Mouse (Mus musculus): ENCODE results near the gene Cstb. TPM values are rescaled to one million over a fixed set of nuclear protein-coding genes. Genes with fewer than 3 reads are reported as not detected.

The Cstb gene
- polyA plus RNA-seq, 1 experiment from 2014 or later = 406 TPM

DNA sequence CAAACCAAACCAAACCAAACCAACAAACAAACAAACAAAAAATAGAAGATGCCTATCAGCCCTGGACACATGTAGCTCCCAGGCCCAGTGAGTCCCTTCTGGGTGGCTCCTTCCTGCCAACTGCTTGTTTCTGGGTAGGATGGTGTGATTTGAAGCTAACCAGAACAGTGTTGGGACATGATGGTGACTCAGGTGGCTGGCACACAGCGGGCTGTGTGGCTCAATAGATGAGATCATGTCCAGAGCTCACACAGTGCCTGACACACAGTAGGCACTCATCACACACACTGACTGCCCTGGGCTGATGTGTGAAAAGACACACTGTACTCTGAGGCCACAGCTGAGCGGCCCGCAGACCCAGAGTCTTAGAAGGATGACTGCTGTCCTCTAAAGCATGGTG is 20.7 kb downstream of the Cstb start:
- 89% methylated on average over 3 of the region's 3 CpGs for WGBS

DNA sequence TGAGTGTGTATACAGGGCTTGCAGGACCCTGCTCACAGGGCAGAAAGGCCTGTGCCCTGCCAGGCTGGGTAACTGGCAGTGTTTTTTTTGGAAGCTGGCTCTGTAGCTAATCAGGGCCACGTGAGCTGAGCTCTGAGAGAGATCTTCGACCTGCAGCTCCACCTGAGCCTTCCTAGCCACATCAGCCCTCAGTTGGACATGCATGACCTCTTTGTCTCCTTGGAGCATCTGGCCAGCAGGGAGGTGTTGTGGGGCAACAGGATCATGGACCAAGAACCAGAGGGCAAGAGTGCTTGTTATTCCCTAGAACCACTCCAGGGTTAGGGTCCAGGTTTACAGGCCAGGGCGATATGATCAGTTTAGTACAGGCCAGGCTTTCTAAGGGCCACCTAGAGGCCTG is 21.9 kb downstream of the Cstb start:
- no peak overlapping the region for H3K27ac ChIP-seq (ENCODE audit: low read length)
- no peak overlapping the region for H3K4me2 ChIP-seq (ENCODE audit: low read depth, low read length)
- no peaks in the 10 kb centered on the region for H3K27me3 ChIP-seq (ENCODE audit: control insufficient read depth, insufficient read depth, low read length)
- H3K4me3 ChIP-seq (replicated peaks; ENCODE audit: low read length) = no peak overlapping the region
- no peaks in the 10 kb centered on the region for H3K4me1 ChIP-seq (ENCODE audit: control insufficient read depth, insufficient read depth, low read length)
- H3K36me3 ChIP-seq (ENCODE audit: control insufficient read depth, insufficient read depth, low read length) = peaks cover 4% of the 10 kb centered on the region
- no peaks in the 10 kb centered on the region for H3K9me3 ChIP-seq (replicated peaks; ENCODE audit: control insufficient read depth, low read length)
- 92% methylated on average over 3 of the region's 3 CpGs for WGBS
- ATAC-seq (ENCODE audit: insufficient read depth, low FRiP score) = no peak
- no peak overlapping the region for H3K9ac ChIP-seq (ENCODE audit: low read length)

More for the DNA sequence above, 20.7 kb downstream of the Cstb start:
- ATAC-seq (ENCODE audit: insufficient read depth, low FRiP score) = no peak
- H3K9me3 ChIP-seq (replicated peaks; ENCODE audit: control insufficient read depth, low read length) = no peaks in the 10 kb centered on the region
- no peak overlapping the region for H3K4me3 ChIP-seq (replicated peaks; ENCODE audit: low read length)
- no peak overlapping the region for H3K27ac ChIP-seq (ENCODE audit: low read length)
- no peak overlapping the region for H3K9ac ChIP-seq (ENCODE audit: low read length)
- H3K4me1 ChIP-seq (ENCODE audit: control insufficient read depth, insufficient read depth, low read length) = no peaks in the 10 kb centered on the region
- no peak overlapping the region for H3K4me2 ChIP-seq (ENCODE audit: low read depth, low read length)
- H3K36me3 ChIP-seq (ENCODE audit: control insufficient read depth, insufficient read depth, low read length) = peaks cover 4% of the 10 kb centered on the region
- no peaks in the 10 kb centered on the region for H3K27me3 ChIP-seq (ENCODE audit: control insufficient read depth, insufficient read depth, low read length)

DNA sequence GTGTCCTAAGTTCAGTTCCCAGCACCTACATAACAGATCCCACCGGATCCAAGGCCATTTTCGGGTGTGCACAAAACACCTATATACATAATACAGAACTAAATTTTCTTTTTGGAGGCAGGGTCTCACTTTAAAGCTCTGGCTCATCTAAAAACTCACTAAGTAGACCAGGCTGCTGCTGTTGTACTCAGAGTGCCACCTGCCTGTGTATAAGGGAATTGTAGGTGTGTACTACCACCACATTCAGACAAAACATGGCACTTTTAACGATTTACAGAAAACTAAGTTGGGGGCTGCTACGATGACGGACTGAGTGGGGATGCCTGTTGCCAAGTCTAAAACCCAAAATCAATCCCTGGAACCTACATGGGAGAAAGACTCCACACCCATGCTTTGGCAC is 25.3 kb downstream of the Cstb start:
- Histone ChIP-seq H3K4me2 (ENCODE audit: low read depth, low read length) (no peak overlapping the region), H3K9me3 (replicated peaks; ENCODE audit: control insufficient read depth, low read length) (no peaks in the 10 kb centered on the region), H3K4me1 (ENCODE audit: control insufficient read depth, insufficient read depth, low read length) (no peaks in the 10 kb centered on the region), H3K36me3 (ENCODE audit: control insufficient read depth, insufficient read depth, low read length) (no peaks in the 10 kb centered on the region), H3K27me3 (ENCODE audit: control insufficient read depth, insufficient read depth, low read length) (no peaks in the 10 kb centered on the region), H3K9ac (ENCODE audit: low read length) (no peak overlapping the region), H3K4me3 (replicated peaks; ENCODE audit: low read length) (no peak overlapping the region), H3K27ac (ENCODE audit: low read length) (no peak overlapping the region)
- 92% methylated on average over 5 of the region's 5 CpGs for WGBS
- ATAC-seq (ENCODE audit: insufficient read depth, low FRiP score) = no peak

GRCm38 (mm10) chr10:78452641-78453040 is 27.2 kb downstream of the Cstb start:
- H3K27ac ChIP-seq (ENCODE audit: low read length) = no peak overlapping the region
- WGBS = 56% methylated on average over 4 of the region's 4 CpGs
- no peak overlapping the region for H3K9ac ChIP-seq (ENCODE audit: low read length)
- H3K27me3 ChIP-seq (ENCODE audit: control insufficient read depth, insufficient read depth, low read length) = no peaks in the 10 kb centered on the region
- H3K4me2 ChIP-seq (ENCODE audit: low read depth, low read length) = no peak overlapping the region
- H3K9me3 ChIP-seq (replicated peaks; ENCODE audit: control insufficient read depth, low read length) = no peaks in the 10 kb centered on the region
- ATAC-seq (ENCODE audit: insufficient read depth, low FRiP score) = no peak
- H3K4me1 ChIP-seq (ENCODE audit: control insufficient read depth, insufficient read depth, low read length) = peaks cover 6% of the 10 kb centered on the region
- no peak overlapping the region for H3K4me3 ChIP-seq (replicated peaks; ENCODE audit: low read length)
- no peaks in the 10 kb centered on the region for H3K36me3 ChIP-seq (ENCODE audit: control insufficient read depth, insufficient read depth, low read length)

- WGBS = 72% methylated on average over 13 of the region's 13 CpGs
Measured at GRCm38 (mm10) chr10:78456696-78457095, 31.2 kb downstream of the Cstb start.

DNA sequence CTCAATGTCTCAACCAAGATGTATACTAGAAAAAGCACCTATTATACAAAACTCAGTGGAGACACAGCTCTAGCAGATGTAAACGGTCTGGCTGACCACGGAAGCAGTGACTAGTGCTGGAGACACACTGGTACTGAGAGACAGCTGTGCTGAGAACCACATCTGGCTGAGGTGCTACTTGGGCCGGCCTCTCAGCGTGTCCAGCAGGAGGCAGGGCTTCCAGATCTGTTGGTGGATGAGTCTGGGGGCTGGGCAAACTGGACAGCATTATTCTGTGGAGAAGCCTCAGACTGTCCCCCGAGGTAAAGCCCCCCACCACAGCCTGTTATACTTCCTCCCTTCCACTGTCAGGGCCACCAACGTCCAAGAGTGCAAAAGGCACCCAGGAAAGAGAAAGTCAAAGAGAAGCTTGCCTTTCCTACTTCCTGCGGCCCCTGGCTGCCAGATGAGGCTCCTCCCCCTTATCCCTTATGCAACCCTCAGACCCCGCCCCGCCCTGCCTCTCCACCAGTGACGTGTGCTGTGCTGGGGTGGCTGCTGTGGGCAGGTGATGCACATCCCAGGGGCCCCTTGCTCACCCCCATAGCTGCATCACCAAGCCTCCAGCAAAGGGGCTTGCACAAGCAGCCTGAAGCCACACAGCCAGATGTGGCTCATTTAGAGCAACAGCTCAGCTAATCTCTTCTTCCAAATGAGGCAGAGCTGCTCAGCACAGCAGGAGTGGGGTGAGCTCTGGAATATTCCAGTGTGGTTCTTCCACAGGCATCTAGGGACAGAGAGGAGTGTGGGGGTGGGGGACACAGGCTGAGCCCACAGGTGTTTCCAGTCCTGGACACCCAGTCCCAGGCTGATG is 32.3 kb downstream of the Cstb start:
- no peaks in the 10 kb centered on the region for H3K36me3 ChIP-seq (ENCODE audit: control insufficient read depth, insufficient read depth, low read length)
- WGBS = 22% methylated on average over 10 of the region's 10 CpGs
- H3K27ac ChIP-seq (ENCODE audit: low read length) = peak overlapping the region; percentile 32; the same call in 1 of the 2 replicates
- no peaks in the 10 kb centered on the region for H3K9me3 ChIP-seq (replicated peaks; ENCODE audit: control insufficient read depth, low read length)
- ATAC-seq (ENCODE audit: insufficient read depth, low FRiP score) = peak; percentile 69; the same call in 1 of the 2 replicates
- peaks cover 25% of the 10 kb centered on the region for H3K4me1 ChIP-seq (ENCODE audit: control insufficient read depth, insufficient read depth, low read length)
- H3K9ac ChIP-seq (ENCODE audit: low read length) = peak overlapping the region; percentile 46; the same call in 1 of the 2 replicates
- H3K27me3 ChIP-seq (ENCODE audit: control insufficient read depth, insufficient read depth, low read length) = no peaks in the 10 kb centered on the region
- peak overlapping the region; percentile 40; the same call in 1 of the 2 replicates for H3K4me2 ChIP-seq (ENCODE audit: low read depth, low read length)
- peak overlapping the region; percentile 24 for H3K4me3 ChIP-seq (replicated peaks; ENCODE audit: low read length)

More at GRCm38 (mm10) chr10:78456696-78457095, 31.2 kb downstream of the Cstb start:
- no peaks in the 10 kb centered on the region for H3K9me3 ChIP-seq (replicated peaks; ENCODE audit: control insufficient read depth, low read length)
- no peak overlapping the region for H3K9ac ChIP-seq (ENCODE audit: low read length)
- H3K36me3 ChIP-seq (ENCODE audit: control insufficient read depth, insufficient read depth, low read length) = no peaks in the 10 kb centered on the region
- peaks cover 25% of the 10 kb centered on the region for H3K4me1 ChIP-seq (ENCODE audit: control insufficient read depth, insufficient read depth, low read length)
- no peaks in the 10 kb centered on the region for H3K27me3 ChIP-seq (ENCODE audit: control insufficient read depth, insufficient read depth, low read length)
- no peak overlapping the region for H3K4me3 ChIP-seq (replicated peaks; ENCODE audit: low read length)
- ATAC-seq (ENCODE audit: insufficient read depth, low FRiP score) = no peak
- H3K27ac ChIP-seq (ENCODE audit: low read length) = no peak overlapping the region
- H3K4me2 ChIP-seq (ENCODE audit: low read depth, low read length) = no peak overlapping the region

- Histone ChIP-seq H3K36me3 (ENCODE audit: control insufficient read depth, insufficient read depth, low read length) (no peaks in the 10 kb centered on the region), H3K4me3 (replicated peaks; ENCODE audit: low read length) (no peak overlapping the region), H3K4me1 (ENCODE audit: control insufficient read depth, insufficient read depth, low read length) (peaks cover 27% of the 10 kb centered on the region), H3K27me3 (ENCODE audit: control insufficient read depth, insufficient read depth, low read length) (no peaks in the 10 kb centered on the region), H3K9ac (ENCODE audit: low read length) (peak overlapping the region; percentile 12; the same call in 1 of the 2 replicates), H3K27ac (ENCODE audit: low read length) (peak overlapping the region; percentile 32; the same call in 1 of the 2 replicates), H3K4me2 (ENCODE audit: low read depth, low read length) (no peak overlapping the region), H3K9me3 (replicated peaks; ENCODE audit: control insufficient read depth, low read length) (no peaks in the 10 kb centered on the region)
- ATAC-seq (ENCODE audit: insufficient read depth, low FRiP score) = no peak
- WGBS = 66% methylated on average over 5 of the region's 5 CpGs
Measured at GRCm38 (mm10) chr10:78458348-78459111, 33.1 kb downstream of the Cstb start.

- Histone ChIP-seq H3K4me2 (ENCODE audit: low read depth, low read length) (no peak overlapping the region), H3K4me1 (ENCODE audit: control insufficient read depth, insufficient read depth, low read length) (peaks cover 37% of the 10 kb centered on the region), H3K9ac (ENCODE audit: low read length) (no peak overlapping the region), H3K9me3 (replicated peaks; ENCODE audit: control insufficient read depth, low read length) (no peaks in the 10 kb centered on the region), H3K27me3 (ENCODE audit: control insufficient read depth, insufficient read depth, low read length) (no peaks in the 10 kb centered on the region), H3K4me3 (replicated peaks; ENCODE audit: low read length) (no peak overlapping the region), H3K36me3 (ENCODE audit: control insufficient read depth, insufficient read depth, low read length) (no peaks in the 10 kb centered on the region), H3K27ac (ENCODE audit: low read length) (no peak overlapping the region)
- no peak for ATAC-seq (ENCODE audit: insufficient read depth, low FRiP score)
- WGBS = 23% methylated on average over 5 of the region's 5 CpGs
Measured at GRCm38 (mm10) chr10:78460463-78460862, 35.0 kb downstream of the Cstb start.

- Histone ChIP-seq H3K36me3 (ENCODE audit: control insufficient read depth, insufficient read depth, low read length) (no peaks in the 10 kb centered on the region), H3K27ac (ENCODE audit: low read length) (no peak overlapping the region), H3K27me3 (ENCODE audit: control insufficient read depth, insufficient read depth, low read length) (no peaks in the 10 kb centered on the region), H3K4me3 (replicated peaks; ENCODE audit: low read length) (no peak overlapping the region), H3K4me1 (ENCODE audit: control insufficient read depth, insufficient read depth, low read length) (peaks cover 37% of the 10 kb centered on the region), H3K4me2 (ENCODE audit: low read depth, low read length) (no peak overlapping the region), H3K9me3 (replicated peaks; ENCODE audit: control insufficient read depth, low read length) (no peaks in the 10 kb centered on the region), H3K9ac (ENCODE audit: low read length) (no peak overlapping the region)
- 72% methylated on average over 4 of the region's 4 CpGs for WGBS
- no peak for ATAC-seq (ENCODE audit: insufficient read depth, low FRiP score)
Measured at GRCm38 (mm10) chr10:78461767-78462166, 36.3 kb downstream of the Cstb start.

All from stomach, embryonic 16.5 days (tissue).